Mouse (Mus musculus): ENCODE results near the gene BC051665. TPM values are rescaled to one million over a fixed set of nuclear protein-coding genes. Genes with fewer than 3 reads are reported as not detected.

BC051665 gene
- polyA plus RNA-seq, 1 experiment from 2014 or later, result not detected

DNA sequence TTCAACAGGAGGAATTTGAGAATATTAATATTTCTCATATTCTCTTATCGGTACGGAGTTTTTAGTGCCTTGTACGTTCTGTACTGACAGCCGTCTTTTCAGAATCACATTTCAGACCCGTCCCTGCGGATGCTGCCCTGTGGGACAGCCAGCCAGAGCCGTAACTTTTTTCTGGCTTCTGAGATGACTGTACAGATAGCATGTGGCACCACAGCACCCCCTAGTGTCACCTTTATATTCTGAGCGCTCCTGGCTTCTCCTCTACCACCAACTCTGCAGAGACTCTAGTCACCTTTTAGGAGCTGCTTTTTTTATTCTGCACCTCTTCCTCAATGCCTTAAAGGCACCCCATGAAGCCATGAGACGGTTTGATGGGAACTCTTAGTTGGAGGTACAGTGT lies 47.7 kb downstream of the BC051665 start:
- Histone ChIP-seq H3K27me3 (replicated peaks; ENCODE audit: control insufficient read depth, insufficient read depth, low read length) (no peaks in the 10 kb centered on the region), H3K9ac (ENCODE audit: low read depth, low read length) (no peak overlapping the region), H3K4me3 (ENCODE audit: low read depth, low read length) (no peak overlapping the region), H3K36me3 (ENCODE audit: control insufficient read depth, insufficient read depth, low read length) (0 out of 2 replicates have a peak, but pooled peaks cover 2% of the 10 kb centered on the region), H3K27ac (ENCODE audit: low read depth, low read length) (peak overlapping the region; percentile 72; the same call in 1 of the 2 replicates), H3K9me3 (ENCODE audit: control insufficient read depth, low read length) (no peaks in the 10 kb centered on the region), H3K4me1 (replicated peaks; ENCODE audit: control insufficient read depth, insufficient read depth, low read length) (peaks cover 36% of the 10 kb centered on the region), H3K4me2 (peak overlapping the region; percentile 67)
- WGBS, result 12% methylated on average over 9 of the region's 9 CpGs
- DNase-seq (ENCODE audit: low spot score) (peak; percentile 66), ATAC-seq (replicated peaks; ENCODE audit: low FRiP score) (peak; percentile 66)

DNA sequence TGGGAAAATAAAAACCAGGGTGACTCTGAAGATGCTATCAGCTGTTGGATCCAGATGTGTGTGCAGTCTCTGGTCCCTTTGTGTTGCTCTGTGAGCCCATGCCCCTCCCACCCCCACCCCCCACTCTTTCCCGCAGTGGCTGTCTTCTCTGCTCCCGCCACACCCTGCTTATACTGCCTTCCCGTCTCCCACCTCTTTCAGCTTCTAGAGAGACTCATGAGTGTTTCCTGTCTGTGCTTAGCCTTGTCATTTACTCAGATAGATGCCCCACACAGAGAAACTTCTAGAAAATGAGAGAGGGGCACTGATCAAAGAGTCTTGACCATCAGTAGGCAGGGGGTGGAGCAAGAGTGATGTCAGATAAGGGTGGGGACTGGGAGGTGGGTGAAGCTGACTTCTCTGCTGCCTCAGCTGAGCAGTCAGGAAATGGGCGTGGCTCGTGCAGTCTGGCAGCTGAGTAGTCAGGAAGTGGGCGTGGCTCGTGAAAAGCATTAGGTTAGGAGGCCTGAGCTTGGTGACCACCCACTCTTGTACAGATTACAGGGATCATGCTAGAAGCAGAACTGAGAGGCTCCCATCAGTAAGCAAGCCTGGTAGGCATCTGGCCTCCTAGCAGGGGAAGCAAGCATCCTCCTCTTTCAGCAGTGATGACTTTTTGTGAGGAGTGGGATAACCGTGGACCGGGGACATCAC lies 48.4 kb downstream of the BC051665 start:
- H3K27me3 ChIP-seq (replicated peaks; ENCODE audit: control insufficient read depth, insufficient read depth, low read length), result no peaks in the 10 kb centered on the region
- ATAC-seq (replicated peaks; ENCODE audit: low FRiP score), result peak; percentile 81
- H3K4me1 ChIP-seq (replicated peaks; ENCODE audit: control insufficient read depth, insufficient read depth, low read length), result peaks cover 30% of the 10 kb centered on the region
- H3K27ac ChIP-seq (ENCODE audit: low read depth, low read length), result peak overlapping the region; percentile 72
- H3K9ac ChIP-seq (ENCODE audit: low read depth, low read length), result no peak overlapping the region
- no peak overlapping the region for H3K4me3 ChIP-seq (ENCODE audit: low read depth, low read length)
- no peaks in the 10 kb centered on the region for H3K9me3 ChIP-seq (ENCODE audit: control insufficient read depth, low read length)
- 0 out of 2 replicates have a peak, but pooled peaks cover 2% of the 10 kb centered on the region for H3K36me3 ChIP-seq (ENCODE audit: control insufficient read depth, insufficient read depth, low read length)
- WGBS, result 16% methylated on average over 9 of the region's 9 CpGs
- peak overlapping the region; percentile 67 for H3K4me2 ChIP-seq
- peak; percentile 79 for DNase-seq (ENCODE audit: low spot score)

DNA sequence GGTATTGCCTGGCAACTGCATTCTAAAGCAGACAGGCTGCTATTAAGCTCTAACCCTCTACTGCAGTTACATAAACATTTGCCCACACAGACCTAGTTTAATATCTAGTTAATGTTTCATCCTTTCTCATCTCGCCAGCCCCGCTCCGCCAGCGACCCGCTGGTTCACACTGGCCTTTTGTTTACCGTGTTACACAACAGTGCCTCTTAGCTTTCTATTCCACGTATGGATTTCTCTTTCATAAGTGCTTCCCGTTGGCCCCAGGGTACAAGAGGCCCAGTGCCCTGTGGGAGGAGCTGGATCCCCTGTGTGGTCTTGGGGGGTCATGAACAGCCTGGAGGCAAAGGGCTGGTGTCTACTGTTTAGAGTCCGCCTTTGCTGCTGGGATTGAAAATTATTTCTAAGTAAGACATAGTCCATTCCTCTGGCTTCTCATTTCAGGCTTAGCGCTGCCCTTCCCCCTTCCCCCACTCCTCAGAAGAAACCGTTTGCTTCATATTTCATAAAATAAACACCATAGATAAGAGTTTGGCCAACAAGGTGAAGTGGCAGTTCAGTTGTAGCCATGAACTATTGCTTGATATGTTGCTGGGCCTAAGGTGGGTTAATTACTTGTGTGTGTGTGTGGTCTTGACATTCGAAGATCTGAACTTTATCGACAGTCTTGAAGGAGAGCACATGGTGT lies 49.6 kb downstream of the BC051665 start:
- no peak overlapping the region for H3K9ac ChIP-seq (ENCODE audit: low read depth, low read length)
- H3K4me2 ChIP-seq, result peak overlapping the region; percentile 21; the same call in 1 of the 2 replicates
- H3K27ac ChIP-seq (ENCODE audit: low read depth, low read length), result peak overlapping the region; percentile 62
- WGBS, result 77% methylated on average over 13 of the region's 13 CpGs
- no peak for DNase-seq (ENCODE audit: low spot score)
- H3K27me3 ChIP-seq (replicated peaks; ENCODE audit: control insufficient read depth, insufficient read depth, low read length), result no peaks in the 10 kb centered on the region
- H3K4me1 ChIP-seq (replicated peaks; ENCODE audit: control insufficient read depth, insufficient read depth, low read length), result peaks cover 23% of the 10 kb centered on the region
- peak; percentile 48 for ATAC-seq (replicated peaks; ENCODE audit: low FRiP score)
- no peaks in the 10 kb centered on the region for H3K9me3 ChIP-seq (ENCODE audit: control insufficient read depth, low read length)
- H3K4me3 ChIP-seq (ENCODE audit: low read depth, low read length), result no peak overlapping the region
- peaks cover 4% of the 10 kb centered on the region; the same call in 1 of the 2 replicates for H3K36me3 ChIP-seq (ENCODE audit: control insufficient read depth, insufficient read depth, low read length)

- 92% methylated on average over 9 of the region's 9 CpGs for WGBS
- Histone ChIP-seq H3K9ac (ENCODE audit: low read depth, low read length) (no peak overlapping the region), H3K9me3 (ENCODE audit: control insufficient read depth, low read length) (no peaks in the 10 kb centered on the region), H3K4me2 (no peak overlapping the region), H3K4me3 (ENCODE audit: low read depth, low read length) (no peak overlapping the region), H3K36me3 (ENCODE audit: control insufficient read depth, insufficient read depth, low read length) (peaks cover 6% of the 10 kb centered on the region; the same call in 1 of the 2 replicates), H3K27me3 (replicated peaks; ENCODE audit: control insufficient read depth, insufficient read depth, low read length) (no peaks in the 10 kb centered on the region), H3K27ac (ENCODE audit: low read depth, low read length) (peak overlapping the region; percentile 60; the same call in 1 of the 2 replicates), H3K4me1 (replicated peaks; ENCODE audit: control insufficient read depth, insufficient read depth, low read length) (peaks cover 23% of the 10 kb centered on the region)
- DNase-seq (ENCODE audit: low spot score) (no peak), ATAC-seq (replicated peaks; ENCODE audit: low FRiP score) (no peak)
These were observed 50.9 kb downstream of the BC051665 start for GRCm38 (mm10) chr13:60735306-60735705.

Other genes with a start within 250 kb of the BC051665 start
- gene Dapk1, start 184.4 kb downstream of the BC051665 start, polyA plus RNA-seq (2014; fragmentation: Nextera tagmentation; extraction: Ambion mirVana), result 16.4 TPM in 2 replicates
- gene Ctsll3, start 16.5 kb upstream of the BC051665 start, polyA plus RNA-seq (2014; fragmentation: Nextera tagmentation; extraction: Ambion mirVana), result not detected in 2 replicates
- 0.18 TPM in 1 of 2 replicates, not detected in the other for gene 4930486L24Rik, start 78.1 kb upstream of the BC051665 start, polyA plus RNA-seq (2014; fragmentation: Nextera tagmentation; extraction: Ambion mirVana)
- gene Gm49392, start 110.5 kb upstream of the BC051665 start, polyA plus RNA-seq (2014; fragmentation: Nextera tagmentation; extraction: Ambion mirVana), result 0.16 and 0.34 TPM in 2 replicates
- gene Ctla2b, start 111.1 kb upstream of the BC051665 start, polyA plus RNA-seq (2014; fragmentation: Nextera tagmentation; extraction: Ambion mirVana), result 7.2 and 7.8 TPM in 2 replicates
- not detected in 2 replicates for gene Tpbpb, start 118.5 kb upstream of the BC051665 start, polyA plus RNA-seq (2014; fragmentation: Nextera tagmentation; extraction: Ambion mirVana)
- not detected in 2 replicates for gene Gm49393, start 149.2 kb upstream of the BC051665 start, polyA plus RNA-seq (2014; fragmentation: Nextera tagmentation; extraction: Ambion mirVana)
- gene Gm49391, start 150.2 kb upstream of the BC051665 start, polyA plus RNA-seq (2014; fragmentation: Nextera tagmentation; extraction: Ambion mirVana), result 2.5 and 2.8 TPM in 2 replicates
- gene Ctla2a, start 150.3 kb upstream of the BC051665 start, polyA plus RNA-seq (2014; fragmentation: Nextera tagmentation; extraction: Ambion mirVana), result 44.5 and 46.4 TPM in 2 replicates
- gene Tpbpa, start 155.6 kb upstream of the BC051665 start, polyA plus RNA-seq (2014; fragmentation: Nextera tagmentation; extraction: Ambion mirVana), result not detected in 2 replicates
- not detected in 2 replicates for gene Ctsj, start 219.6 kb upstream of the BC051665 start, polyA plus RNA-seq (2014; fragmentation: Nextera tagmentation; extraction: Ambion mirVana)

Data from liver, embryonic 11.5 days (tissue).